In genomic region chr11:107138633-107139032, GRCm38 (mm10) we compare ENCODE assay signal across 9 mouse cellular contexts. TPM values are rescaled to one million over a fixed set of nuclear protein-coding genes. Genes with fewer than 3 reads are reported as not detected.
DNase-seq lines count a peak whose midpoint lies in the region; ATAC-seq lines count a peak whose summit lies in the region.
"Had no signal": no experiment of that assay in that cellular context is flagged by ENCODE, and none has a peak within 500 bp of the region (broad histone marks: within the 10 kb centered on the region; RNA-seq: fewer than 3 reads in every experiment).

No protein-coding gene starts in this region.

- DNase-seq in CD4-positive, CD25-positive, alpha-beta regulatory T cell, adult 2 months (ENCODE audit: low read depth, low spot score) = peak; percentile 79
- DNase-seq in kidney, postnatal 10 days = peak; percentile 44
- peak; percentile 80 for DNase-seq in R1 (ENCODE audit: low read depth, low spot score)
- DNase-seq in spleen, postnatal 36 days (ENCODE audit: low spot score in 2 of 2) = peak; percentile 26 to 53
- no peak for DNase-seq in forebrain, embryonic 14.5 days (ENCODE audit: low spot score)
- DNase-seq: cerebellum, adult 8-10 months had no signal

- H3K4me1 ChIP-seq in kidney, embryonic 15.5 days = no peaks in the 10 kb centered on the region
- no peaks in the 10 kb centered on the region for H3K4me1 ChIP-seq in forebrain, embryonic 14.5 days (ENCODE audit: control insufficient read depth, insufficient read depth, low read length)

- no peak overlapping the region for H3K9ac ChIP-seq in kidney, embryonic 15.5 days
- H3K9ac ChIP-seq in forebrain, embryonic 14.5 days (ENCODE audit: low read length) = no peak overlapping the region

- no peak overlapping the region for H3K4me2 ChIP-seq in kidney, embryonic 15.5 days
- H3K4me2 ChIP-seq in forebrain, embryonic 14.5 days (ENCODE audit: low read length) = no peak overlapping the region

- no peaks in the 10 kb centered on the region for H3K36me3 ChIP-seq in kidney, embryonic 15.5 days
- no peaks in the 10 kb centered on the region for H3K36me3 ChIP-seq in forebrain, embryonic 14.5 days (ENCODE audit: control insufficient read depth, insufficient read depth, low read length)

- H3K4me3 ChIP-seq in kidney, embryonic 15.5 days (replicated peaks) = no peak overlapping the region
- no peak overlapping the region for H3K4me3 ChIP-seq in forebrain, embryonic 14.5 days (ENCODE audit: low read depth, low read length)

- no peaks in the 10 kb centered on the region for H3K27me3 ChIP-seq in kidney, embryonic 15.5 days
- no peaks in the 10 kb centered on the region for H3K27me3 ChIP-seq in forebrain, embryonic 14.5 days (replicated peaks; ENCODE audit: control insufficient read depth, insufficient read depth, low read length)

- ATAC-seq in CD4-positive, CD25-positive, alpha-beta regulatory T cell, adult 4 months = no peak
- no peak for ATAC-seq in kidney, embryonic 15.5 days (replicated peaks; ENCODE audit: low FRiP score)
- ATAC-seq in megakaryocyte-erythroid progenitor cell, adult 5-6 weeks (replicated peaks; ENCODE audit: low FRiP score, low TSS enrichment, poor library complexity, severe bottlenecking) = no peak
- ATAC-seq in forebrain, embryonic 14.5 days = no peak

- 79% methylated on average over 3 of the region's 3 CpGs for WGBS in kidney, embryonic 15.5 days
- WGBS in forebrain, embryonic 14.5 days = 80% methylated on average over 3 of the region's 3 CpGs

- no peaks in the 10 kb centered on the region for H3K9me3 ChIP-seq in kidney, embryonic 15.5 days (replicated peaks)
- H3K9me3 ChIP-seq in forebrain, embryonic 14.5 days (replicated peaks; ENCODE audit: control insufficient read depth, low read length) = no peaks in the 10 kb centered on the region

- H3K27ac ChIP-seq in kidney, embryonic 15.5 days = no peak overlapping the region
- no peak overlapping the region for H3K27ac ChIP-seq in forebrain, embryonic 14.5 days (ENCODE audit: low read depth, low read length)

RNA-seq across cellular contexts. Expression of gene Bptf, which starts 6.7 kb away (rescaled TPM):
- polyA plus RNA-seq in CD4-positive, CD25-positive, alpha-beta regulatory T cell, adult 4 months (2017; shearing (Covaris generic)) = 10 to 100 TPM; 78.0 to 83.2 TPM
- polyA plus RNA-seq in kidney, embryonic 15.5 days (2015; fragmentation: Nextera tagmentation; extraction: Ambion mirVana) = 31.4 and 35.0 TPM in 2 replicates
- total RNA-seq in megakaryocyte-erythroid progenitor cell, adult 5-6 weeks (2014; fragmentation: Nextera tagmentation) = 80.7 and 83.9 TPM in 2 replicates
- total RNA-seq in megakaryocyte-erythroid progenitor cell, adult 5-6 weeks (2017) = 46.5 and 49.6 TPM in 2 replicates
- 32.9 and 35.4 TPM in 2 replicates for polyA plus RNA-seq in forebrain, embryonic 14.5 days (2014; fragmentation: Nextera tagmentation; extraction: Ambion mirVana)

RNA-seq across cellular contexts. Expression of gene Nol11, which starts 50.5 kb away (rescaled TPM):
- 10 to 100 TPM; 47.1 to 54.3 TPM for polyA plus RNA-seq in CD4-positive, CD25-positive, alpha-beta regulatory T cell, adult 4 months (2017; shearing (Covaris generic))
- 58.1 and 59.2 TPM in 2 replicates for polyA plus RNA-seq in kidney, embryonic 15.5 days (2015; fragmentation: Nextera tagmentation; extraction: Ambion mirVana)
- total RNA-seq in megakaryocyte-erythroid progenitor cell, adult 5-6 weeks (2014; fragmentation: Nextera tagmentation) = 75.7 and 106 TPM in 2 replicates
- 73.9 and 74.6 TPM in 2 replicates for total RNA-seq in megakaryocyte-erythroid progenitor cell, adult 5-6 weeks (2017)
- 50.5 and 54.0 TPM in 2 replicates for polyA plus RNA-seq in forebrain, embryonic 14.5 days (2014; fragmentation: Nextera tagmentation; extraction: Ambion mirVana)
